Mouse (Mus musculus) liver, adult (tissue): ENCODE results near the gene Tmem186.

Experiments used
- GATA4 ChIP-seq: IDR thresholded peaks from 2 replicates; pipeline ENCODE4 v1.6.1; 2014; ENCODE audit warnings: mild to moderate bottlenecking, low read length; ENCODE audit not compliant: insufficient replicate concordance

Gene Tmem186

GRCm38 (mm10) chr16:8597516-8597915, 40.0 kb downstream of the Tmem186 start:
- TF ChIP-seq GATA4, result no peak

GRCm38 (mm10) chr16:8596336-8596735, 41.2 kb downstream of the Tmem186 start:
- TF ChIP-seq GATA4, result no peak

- TF ChIP-seq GATA4, result no peak
Measured at GRCm38 (mm10) chr16:8595411-8595810, 42.1 kb downstream of the Tmem186 start.

- no peak for TF ChIP-seq GATA4
Measured at GRCm38 (mm10) chr16:8585056-8585455, 52.5 kb downstream of the Tmem186 start.

- no peak for TF ChIP-seq GATA4
Measured at GRCm38 (mm10) chr16:8584248-8584647, 53.3 kb downstream of the Tmem186 start.
